Mouse (Mus musculus): ENCODE measurements around the gene Rnf26.

DNA sequence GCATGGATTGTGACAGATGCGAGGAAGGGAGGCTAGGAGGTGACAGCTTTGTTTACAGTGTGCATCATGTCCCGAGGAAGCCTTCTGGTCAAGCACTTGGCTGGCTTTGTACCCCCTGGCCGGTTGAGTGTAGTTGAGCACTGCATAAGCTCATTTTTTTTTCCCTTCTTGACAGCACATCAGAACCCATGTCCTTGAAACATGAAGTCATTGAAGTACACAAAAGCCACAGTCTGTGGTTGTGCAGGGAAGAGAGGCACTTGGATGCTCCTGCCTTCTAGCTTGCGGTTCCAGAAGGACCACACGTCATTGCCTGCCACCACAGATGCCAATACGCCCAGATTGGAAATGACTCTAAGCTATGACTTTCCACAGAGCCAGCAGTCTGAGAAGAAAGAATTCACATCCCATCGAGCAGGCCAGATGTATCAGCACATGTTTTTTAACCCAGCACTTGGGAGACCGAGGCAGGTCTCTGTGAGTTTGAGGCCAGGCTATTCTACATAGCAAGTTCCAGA, 6.7 kb upstream of the Rnf26 start:
- no peak for TF ChIP-seq POLR2A (IDR thresholded peaks at IDR 0.05; ENCODE audit: insufficient read depth, low read depth, low read length)
- no peak for TF ChIP-seq CTCF (IDR thresholded peaks at IDR 0.05)
- TF ChIP-seq EP300 (IDR thresholded peaks at IDR 0.05; ENCODE audit: insufficient read depth, low read depth, low read length): no peak
